Mouse (Mus musculus) spleen, postnatal 4 days (tissue): ENCODE measurements at regions not wholly inside any gene's neighbourhood (a gene's known extent, or its start where the extent isn't known, plus 50 kb on each side); places are given as distances from the start of the nearest gene placed in this dataset.

Experiments used
- DNase-seq, 2 experiments: peaks; one replicate each; pipeline ENCODE4 v3.0.0; 2022; ENCODE audit warnings: low spot score in 2 of 2

DNA sequence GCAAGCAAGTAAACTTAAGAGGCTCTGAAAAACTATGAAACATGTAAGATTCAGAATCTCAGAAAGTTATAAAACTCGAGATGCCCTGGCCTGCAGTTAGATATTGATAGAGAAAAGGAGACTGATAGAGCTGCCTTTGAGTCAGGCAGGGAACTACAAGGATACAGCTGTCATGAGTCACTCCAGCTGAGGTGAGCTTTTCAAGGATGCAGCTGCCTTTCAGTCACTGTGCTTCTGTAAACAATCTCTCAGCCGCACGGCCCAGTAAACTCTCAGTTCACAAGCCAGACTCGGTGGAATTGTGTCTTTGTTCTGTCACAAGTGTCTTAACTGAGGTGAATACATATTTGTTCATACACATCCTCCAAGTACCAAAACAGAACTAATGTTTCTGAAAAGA, 334.9 kb upstream of the Rsrc1 start:
- peak in 1 of 2 experiments; percentile 41 for DNase-seq

DNA sequence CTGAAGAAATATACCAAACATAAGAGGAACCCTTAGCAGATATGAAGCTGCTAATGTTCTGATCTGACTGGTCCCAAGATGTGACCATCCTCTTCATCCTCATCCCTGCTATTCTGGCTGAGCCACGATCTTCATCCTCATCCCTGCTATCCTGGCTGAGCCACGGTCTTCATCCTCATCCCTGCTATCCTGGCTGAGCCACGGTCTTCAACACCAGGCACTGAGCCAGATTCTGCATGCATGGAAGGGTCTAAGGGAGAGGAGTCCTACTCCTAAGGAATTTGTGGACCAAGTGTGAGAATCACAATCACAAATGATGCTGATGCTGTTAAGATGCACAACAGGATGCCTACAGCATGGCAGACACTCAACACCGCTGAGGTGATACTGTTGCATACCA, 331.9 kb upstream of the Rsrc1 start:
- DNase-seq, result no peak

- peak in 1 of 2 experiments; percentile 26 for DNase-seq
Observed at GRCm38 (mm10) chr3:66650076-66650748, 331.0 kb upstream of the Rsrc1 start.

DNA sequence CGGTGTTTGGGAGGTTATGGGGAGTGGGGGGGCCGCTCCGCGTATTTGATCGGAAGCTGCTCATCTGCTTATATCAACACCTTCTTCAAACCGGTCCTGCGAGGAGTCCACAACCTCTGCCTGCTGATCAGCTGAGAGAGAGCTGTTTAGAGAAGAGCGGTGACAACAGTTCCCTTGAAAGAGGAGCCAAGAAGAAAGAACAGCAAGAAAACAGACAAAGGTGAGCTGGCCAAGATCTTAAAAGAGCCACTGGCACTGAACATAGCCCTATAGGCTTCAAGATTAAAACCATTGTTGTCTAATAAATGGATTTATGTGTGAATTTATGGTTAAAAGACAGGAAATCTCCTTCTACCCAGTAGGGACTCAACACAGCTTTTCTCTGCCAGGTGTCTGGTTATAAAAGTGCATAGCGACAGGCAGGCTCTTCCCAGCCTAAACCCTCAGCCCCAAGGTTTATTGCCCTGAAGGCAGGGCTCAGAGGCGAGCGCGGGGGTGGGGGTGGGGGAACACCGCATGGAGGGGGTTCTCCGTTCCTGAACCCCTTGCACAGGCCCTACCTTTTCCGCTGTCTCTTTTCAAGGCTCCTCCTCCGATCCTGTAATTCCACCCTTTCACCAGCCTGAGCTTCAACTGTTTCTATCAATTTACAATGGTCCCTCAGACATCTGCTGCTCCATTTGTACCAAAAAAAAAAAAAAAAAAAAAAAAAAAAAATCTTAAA, 330.3 kb upstream of the Rsrc1 start:
- no peak for DNase-seq

GRCm38 (mm10) chr3:66652139-66652846, 328.9 kb upstream of the Rsrc1 start:
- DNase-seq, result no peak

GRCm38 (mm10) chr3:66653961-66654360, 327.2 kb upstream of the Rsrc1 start:
- no peak for DNase-seq

DNA sequence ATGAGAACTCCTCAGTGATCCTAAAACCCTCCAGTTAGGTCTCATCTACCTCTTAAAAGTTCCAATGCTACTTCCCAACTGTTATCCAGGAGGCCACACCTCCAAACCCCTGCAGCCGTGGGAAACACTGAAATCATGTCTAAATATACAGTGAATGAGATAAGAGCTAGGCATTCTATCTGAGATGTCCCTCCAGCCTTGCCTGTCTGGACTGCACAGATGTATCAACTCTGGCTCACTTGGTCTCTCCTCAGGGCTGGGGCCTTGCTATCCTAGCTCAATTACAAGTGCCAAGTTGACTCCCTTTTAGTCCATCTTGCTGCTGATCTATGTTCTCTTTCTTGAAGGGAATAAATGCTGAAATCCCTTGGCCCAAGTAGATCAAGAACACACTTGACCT, 326.3 kb upstream of the Rsrc1 start:
- no peak for DNase-seq

DNA sequence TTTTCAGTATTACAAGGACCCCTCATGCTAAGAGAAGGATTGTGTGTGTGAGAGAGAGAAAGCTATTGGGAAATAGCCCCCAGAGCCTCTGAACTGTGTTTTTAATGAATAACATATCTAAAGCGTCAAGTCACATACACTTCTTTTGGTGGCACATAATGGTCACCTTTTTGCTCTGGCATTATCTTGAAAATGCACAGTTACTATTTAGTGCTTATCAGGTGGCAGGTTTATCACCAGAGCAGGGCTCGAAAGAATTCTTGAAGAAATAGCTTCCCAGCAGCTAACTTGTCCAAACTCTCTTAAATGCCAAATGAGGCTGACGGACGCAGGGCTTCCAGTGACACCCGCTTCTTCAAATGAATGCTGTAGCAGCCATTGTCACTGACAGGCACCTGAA, 324.7 kb upstream of the Rsrc1 start:
- no peak for DNase-seq

- DNase-seq, result no peak
Observed at GRCm38 (mm10) chr3:66660555-66660954, 320.6 kb upstream of the Rsrc1 start.

DNA sequence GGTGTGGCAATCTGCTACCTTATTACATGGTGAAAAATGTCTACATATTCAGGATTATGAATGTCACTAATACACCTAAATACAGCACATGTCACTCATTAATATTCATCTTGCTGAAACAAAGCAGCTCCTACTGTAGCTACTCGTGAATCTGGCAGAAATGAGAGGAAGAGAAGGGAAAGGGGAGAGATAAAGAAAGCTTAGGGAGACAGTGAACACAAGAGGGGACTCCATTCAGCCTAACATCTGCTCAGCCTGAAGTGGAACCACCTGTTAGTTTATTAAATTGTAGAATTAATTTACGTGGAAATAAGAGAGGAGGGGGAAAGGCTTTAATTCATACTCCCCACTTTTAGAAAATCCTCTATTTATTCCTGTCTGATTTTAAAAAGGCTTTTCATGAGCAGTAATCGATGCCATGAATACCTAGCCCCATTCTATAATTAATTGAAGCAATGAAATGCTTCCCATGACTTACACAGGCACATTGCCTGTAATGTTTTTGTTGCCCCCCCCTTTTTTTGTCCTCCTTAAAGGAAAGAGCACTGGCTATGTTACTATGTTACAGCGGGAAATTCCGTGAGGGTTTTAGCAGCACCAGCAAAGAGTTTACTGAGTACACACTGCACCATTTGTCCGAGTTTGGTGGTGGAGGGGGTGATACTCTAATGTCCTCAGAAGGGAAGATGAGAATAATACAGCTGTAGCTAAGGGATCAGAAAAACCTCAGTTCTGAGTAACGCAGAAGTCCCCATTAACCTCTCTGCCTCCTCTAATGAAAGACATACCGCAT, 319.2 kb upstream of the Rsrc1 start:
- DNase-seq, result no peak

DNA sequence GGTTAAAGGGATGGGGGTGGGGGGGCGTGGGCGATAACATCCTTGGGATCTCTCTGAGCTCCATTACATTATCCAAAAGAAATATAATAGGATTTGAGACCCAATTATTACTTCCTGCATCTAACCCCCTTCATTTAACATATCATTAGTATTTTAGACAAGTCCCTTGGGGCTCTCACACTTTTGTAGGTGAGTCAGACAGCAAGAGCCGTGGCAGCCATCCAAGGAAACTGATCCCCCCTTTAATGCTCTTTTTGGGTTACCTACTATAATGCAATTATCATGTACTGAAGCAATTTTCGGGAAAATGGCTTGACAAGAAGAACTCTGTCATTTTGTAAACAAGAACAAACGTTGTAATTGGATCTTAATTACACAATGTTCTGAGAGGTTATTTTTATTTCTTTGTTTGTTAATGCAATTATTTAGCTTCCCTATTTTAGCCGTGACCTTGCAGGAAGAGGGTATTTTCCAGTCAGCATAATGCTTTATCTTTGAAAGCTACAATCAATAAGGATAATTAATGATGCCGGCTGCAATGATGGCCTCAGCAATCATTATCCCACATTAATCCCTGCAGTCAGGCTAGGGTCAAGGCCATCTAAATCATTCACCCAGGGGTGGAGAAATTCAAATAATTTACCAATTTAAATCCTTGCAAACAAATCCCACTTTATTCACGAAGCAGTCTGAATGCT, 297.5 kb upstream of the Rsrc1 start:
- no peak for DNase-seq

DNA sequence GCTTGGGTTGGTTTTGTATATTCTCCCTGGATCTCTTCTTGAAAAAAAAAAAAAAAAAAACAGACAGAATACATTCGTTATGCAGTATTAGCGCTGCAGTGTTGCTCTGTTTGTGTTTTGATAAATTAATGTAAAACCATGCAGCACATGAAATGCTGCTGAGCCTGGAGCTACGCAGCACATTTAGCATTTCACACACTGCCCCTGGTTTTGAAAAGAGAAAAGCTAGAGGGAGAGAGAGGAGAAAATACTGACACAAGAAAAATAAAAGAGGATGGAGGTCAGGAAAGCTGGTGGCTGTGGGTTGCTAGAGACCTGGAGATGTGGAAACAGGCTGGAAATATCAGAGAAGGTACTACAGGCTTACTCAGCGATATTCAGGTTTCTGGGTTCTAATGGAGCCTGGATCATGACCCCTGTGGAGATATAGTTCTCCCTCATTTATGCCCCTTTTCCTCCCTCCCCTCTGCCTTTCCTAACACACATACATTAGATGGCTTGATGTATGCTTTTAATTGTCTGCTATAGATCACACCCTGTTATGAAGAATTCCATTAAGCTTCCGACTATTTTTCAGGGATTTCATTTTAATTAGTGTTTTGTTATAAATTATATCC, 296.8 kb upstream of the Rsrc1 start:
- no peak for DNase-seq

DNA sequence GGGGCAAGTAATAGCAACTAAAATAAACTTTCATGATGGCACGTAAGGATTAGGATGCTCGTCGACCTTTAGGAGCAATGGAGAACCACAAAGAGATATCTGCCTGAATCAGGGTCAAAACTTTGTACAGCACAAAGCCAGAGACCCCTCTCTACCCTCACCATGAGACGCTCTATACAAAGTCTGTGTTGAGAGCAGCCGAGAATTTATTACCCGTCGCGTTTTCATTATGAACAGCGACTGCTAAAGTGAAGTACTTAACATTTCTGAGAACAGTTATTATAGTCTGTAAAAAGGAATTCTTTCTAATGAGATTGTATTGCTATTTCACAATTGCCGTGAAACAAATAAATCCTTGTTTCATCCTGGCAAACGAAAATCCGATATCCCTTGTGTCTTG, 296.1 kb upstream of the Rsrc1 start:
- no peak for DNase-seq

DNA sequence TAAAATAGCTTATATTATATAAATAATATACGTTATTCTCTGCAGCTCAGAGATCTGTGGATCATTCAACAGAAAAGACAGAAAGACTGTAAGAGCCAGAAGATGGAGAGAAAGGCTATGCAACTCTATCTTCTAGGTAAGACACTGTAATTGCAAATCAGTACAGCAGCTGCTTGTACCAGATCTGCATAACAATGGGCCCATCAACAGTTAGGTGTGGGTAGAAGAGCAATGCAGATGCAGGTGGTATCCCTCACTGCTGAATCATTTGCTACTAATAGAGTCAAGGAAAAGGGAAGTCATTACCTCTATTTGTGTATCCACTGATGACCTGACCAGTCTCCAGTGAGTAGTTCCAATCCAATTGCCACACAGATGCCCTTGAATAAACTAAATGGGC, 294.1 kb upstream of the Rsrc1 start:
- DNase-seq, result no peak

DNA sequence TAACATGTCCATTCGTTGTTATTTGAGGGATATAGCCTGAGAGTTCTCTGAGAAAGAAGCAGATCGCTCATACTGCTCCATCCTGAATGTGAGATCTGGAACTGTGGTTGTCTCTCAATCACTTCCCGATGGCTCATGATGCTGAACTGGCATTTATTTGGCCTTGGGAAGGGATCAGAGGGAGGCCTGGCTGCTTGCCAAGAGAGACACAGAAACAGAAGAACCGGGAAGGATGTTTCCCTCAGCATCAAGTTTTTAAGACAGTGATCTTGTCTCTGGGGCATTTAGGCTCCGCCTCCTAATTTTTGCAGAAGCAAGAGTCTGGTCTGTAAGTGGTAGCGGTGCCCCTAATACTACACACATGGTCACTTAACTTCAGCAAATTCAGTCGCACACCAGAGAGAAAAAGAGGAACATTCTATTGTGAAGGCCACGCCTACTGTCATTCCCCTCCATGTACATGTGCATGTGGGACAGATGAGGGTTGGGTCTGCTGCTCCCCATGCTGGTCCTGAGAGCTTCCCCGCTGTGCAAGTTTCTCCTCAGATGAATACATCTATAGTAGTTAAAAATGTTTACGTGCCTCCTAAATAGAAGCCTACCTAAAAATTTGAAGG, 290.2 kb upstream of the Rsrc1 start:
- DNase-seq, result no peak

DNA sequence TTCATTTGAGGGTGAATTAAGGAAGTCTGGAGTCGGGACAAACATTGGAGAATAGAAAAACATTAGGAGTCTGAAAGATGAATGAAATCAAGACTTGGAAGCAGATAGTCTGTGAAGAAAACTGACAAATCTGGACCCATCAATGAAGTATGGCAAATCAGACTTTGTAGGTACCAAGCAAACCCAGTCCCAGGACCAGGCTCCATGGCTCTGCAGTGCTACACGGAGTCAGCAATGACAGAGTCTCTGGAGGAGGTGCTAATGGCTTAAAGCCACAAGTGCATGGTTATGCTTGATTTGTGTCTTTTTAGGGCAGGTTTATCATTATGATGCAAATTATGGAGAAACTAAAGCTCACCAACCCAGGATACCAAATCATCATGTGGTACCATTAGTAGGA, 286.1 kb upstream of the Rsrc1 start:
- DNase-seq, result no peak

GRCm38 (mm10) chr3:66695661-66696253, 285.4 kb upstream of the Rsrc1 start:
- DNase-seq, result no peak

DNA sequence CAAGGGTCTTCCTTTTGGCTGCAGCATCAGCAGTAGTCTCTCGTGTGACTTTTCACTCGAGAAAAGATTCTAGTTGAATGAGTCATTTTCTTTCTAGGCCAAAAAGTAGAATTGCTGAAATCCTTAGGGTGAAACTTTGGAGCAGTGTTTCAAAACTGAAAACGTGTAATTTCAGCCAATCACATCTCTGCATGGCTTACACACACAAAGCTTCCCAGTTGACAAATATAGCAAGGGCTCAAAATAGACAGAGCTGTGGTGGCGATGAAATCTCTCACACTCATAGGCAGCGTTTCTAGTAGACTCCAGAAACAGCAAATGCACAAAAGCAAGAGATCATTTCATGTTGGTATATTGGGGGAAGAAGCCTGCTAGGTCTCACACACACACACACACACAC, 283.1 kb upstream of the Rsrc1 start:
- DNase-seq, result no peak

- no peak for DNase-seq
Observed at GRCm38 (mm10) chr3:66705766-66706165, 275.4 kb upstream of the Rsrc1 start.

- no peak for DNase-seq
Observed at GRCm38 (mm10) chr3:66735468-66735867, 245.7 kb upstream of the Rsrc1 start.
